Mouse (Mus musculus) G1E (cell line): ENCODE results near the gene Smox. TPM values are rescaled to one million over a fixed set of nuclear protein-coding genes. Genes with fewer than 3 reads are reported as not detected.
"Not testable (repeated sequence)": the region's sequence is repeated elsewhere in the genome, so short reads cannot be mapped to it uniquely, and the experiment has no call there.

Source experiments
- ATAC-seq: 2 replicates; pipeline ENCODE4 v1.8.0; 2016; ENCODE audit warnings: mild to moderate bottlenecking; ENCODE audit not compliant: insufficient number of reproducible peaks, poor library complexity, low FRiP score, severe bottlenecking; ENCODE audit errors: extremely low read depth
- DNase-seq: peaks from one replicate; pipeline ENCODE4 v3.0.0; 2012; ENCODE audit warnings: low spot score
- H3K27me3 ChIP-seq: 2 replicates; pipeline ENCODE4 v1.6.1; 2012; ENCODE audit warnings: mild to moderate bottlenecking, low read length, inconsistent platforms; ENCODE audit not compliant: insufficient read depth
- H3K36me3 ChIP-seq: replicated peaks from 2 replicates; pipeline ENCODE3; 2012; ENCODE audit warnings: mild to moderate bottlenecking, inconsistent platforms
- H3K4me1 ChIP-seq: 2 replicates; pipeline ENCODE4 v1.6.1; 2012; ENCODE audit warnings: low read depth, low read length, inconsistent platforms, mixed read lengths; ENCODE audit not compliant: insufficient read depth
- H3K4me3 ChIP-seq: 2 replicates; pipeline ENCODE4 v1.5.1; 2012; ENCODE audit warnings: low read depth, mild to moderate bottlenecking, inconsistent platforms, low read length, moderate library complexity, mixed read lengths
- H3K9me3 ChIP-seq: replicated peaks from 2 replicates; pipeline ENCODE4 v1.6.1; 2012; ENCODE audit warnings: inconsistent platforms
- CTCF ChIP-seq: IDR thresholded peaks from 2 replicates; pipeline ENCODE4 v1.5.1; 2012; ENCODE audit warnings: low read depth, low read length, inconsistent platforms, mixed read lengths
- GATA1 ChIP-seq: IDR thresholded peaks from 2 replicates; pipeline ENCODE4 v1.6.1; 2012; ENCODE audit warnings: borderline replicate concordance, low read length, inconsistent platforms, mixed read lengths
- GATA2 ChIP-seq: IDR thresholded peaks from 2 replicates; pipeline ENCODE4 v1.6.1; 2012; ENCODE audit warnings: low read depth, low read length, inconsistent platforms, borderline replicate concordance
- POLR2AphosphoS5 ChIP-seq: IDR thresholded peaks from 2 replicates; pipeline ENCODE4 v1.6.1; 2012; ENCODE audit warnings: low read depth, low read length, inconsistent platforms; ENCODE audit not compliant: insufficient replicate concordance
- TAL1 ChIP-seq: conservative IDR thresholded peaks from 2 replicates; pipeline ENCODE4 v1.6.1; 2012; ENCODE audit warnings: low read depth, low read length, inconsistent platforms, mixed read lengths
- polyA plus RNA-seq: library from polyadenylated mRNA; stranded (reverse); fragments of >175 nt; gene quantifications from 2 replicates; pipeline ENCODE4 v1.2.3, GENCODE M21; 2012
- total RNA-seq, 2 experiments: library from RNA; stranded (forward) in 1 of 2; stranded (reverse) in 1 of 2; fragments of 200-1000 nt in 1 of 2; fragments of >200 nt in 1 of 2; fragmentation: Nextera tagmentation in 1 of 2; gene quantifications; 2 replicates each; pipeline ENCODE4 v1.2.3; 2014 to 2017

Gene Smox
- total and polyA plus RNA-seq, 3 experiments = 0.05 to 3.3 (median 0.05) TPM

GRCm38 (mm10) chr2:131469916-131470315, 21.4 kb upstream of the Smox start:
- no peak for TF ChIP-seq GATA2
- TF ChIP-seq TAL1 = no peak
- no peak for TF ChIP-seq GATA1
- TF ChIP-seq POLR2AphosphoS5 = no peak
- TF ChIP-seq CTCF = no peak

GRCm38 (mm10) chr2:131473749-131474148, 17.5 kb upstream of the Smox start:
- 0 out of 2 replicates have a peak, but pooled peaks cover 2% of the 10 kb centered on the region for H3K27me3 ChIP-seq
- H3K36me3 ChIP-seq = no peaks in the 10 kb centered on the region

More at GRCm38 (mm10) chr2:131469916-131470315, 21.4 kb upstream of the Smox start:
- no peak for ATAC-seq
- no peaks in the 10 kb centered on the region for H3K9me3 ChIP-seq
- no peaks in the 10 kb centered on the region for H3K4me1 ChIP-seq
- H3K27me3 ChIP-seq = no peaks in the 10 kb centered on the region
- no peaks in the 10 kb centered on the region for H3K36me3 ChIP-seq
- H3K4me3 ChIP-seq = no peak overlapping the region
- no peak for DNase-seq

GRCm38 (mm10) chr2:131477105-131477504, 14.2 kb upstream of the Smox start:
- not testable (repeated sequence) for H3K27me3 ChIP-seq, H3K9me3 ChIP-seq, ATAC-seq, H3K4me3 ChIP-seq, DNase-seq, H3K36me3 ChIP-seq, H3K4me1 ChIP-seq

More at GRCm38 (mm10) chr2:131473749-131474148, 17.5 kb upstream of the Smox start:
- H3K9me3 ChIP-seq = no peaks in the 10 kb centered on the region
- ATAC-seq (no peak), DNase-seq (no peak)
- no peaks in the 10 kb centered on the region for H3K4me1 ChIP-seq
- no peak for TF ChIP-seq GATA1
- TF ChIP-seq POLR2AphosphoS5 = no peak
- TF ChIP-seq TAL1 = no peak
- TF ChIP-seq GATA2 = no peak
- no peak for TF ChIP-seq CTCF
- H3K4me3 ChIP-seq = no peak overlapping the region

- DNase-seq (no peak), ATAC-seq (no peak)
- Histone ChIP-seq H3K27me3 (0 out of 2 replicates have a peak, but pooled peaks cover 2% of the 10 kb centered on the region), H3K36me3 (no peaks in the 10 kb centered on the region), H3K9me3 (no peaks in the 10 kb centered on the region), H3K4me1 (no peaks in the 10 kb centered on the region), H3K4me3 (no peak overlapping the region)
- TF ChIP-seq POLR2AphosphoS5 (no peak), TAL1 (no peak), GATA2 (no peak), GATA1 (no peak), CTCF (no peak)
These were observed 13.4 kb upstream of the Smox start for GRCm38 (mm10) chr2:131477917-131478316.

- no peaks in the 10 kb centered on the region for H3K36me3 ChIP-seq
- 0 out of 2 replicates have a peak, but pooled peaks cover 2% of the 10 kb centered on the region for H3K27me3 ChIP-seq
- no peaks in the 10 kb centered on the region for H3K4me1 ChIP-seq
- H3K9me3 ChIP-seq = no peaks in the 10 kb centered on the region
- no peak for TF ChIP-seq TAL1
- no peak for TF ChIP-seq GATA2
- TF ChIP-seq CTCF = no peak
- TF ChIP-seq POLR2AphosphoS5 = no peak
- no peak for TF ChIP-seq GATA1
- DNase-seq (no peak), ATAC-seq (no peak)
- no peak overlapping the region for H3K4me3 ChIP-seq
These were observed 12.9 kb upstream of the Smox start for GRCm38 (mm10) chr2:131478349-131478748.

GRCm38 (mm10) chr2:131478916-131479315, 12.4 kb upstream of the Smox start:
- H3K9me3 ChIP-seq = no peaks in the 10 kb centered on the region
- DNase-seq (no peak), ATAC-seq (no peak)
- no peaks in the 10 kb centered on the region for H3K4me1 ChIP-seq
- TF ChIP-seq GATA1 = no peak
- no peak for TF ChIP-seq CTCF
- no peak for TF ChIP-seq POLR2AphosphoS5
- TF ChIP-seq TAL1 = no peak
- TF ChIP-seq GATA2 = no peak
- 0 out of 2 replicates have a peak, but pooled peaks cover 2% of the 10 kb centered on the region for H3K27me3 ChIP-seq
- no peaks in the 10 kb centered on the region for H3K36me3 ChIP-seq
- H3K4me3 ChIP-seq = no peak overlapping the region

GRCm38 (mm10) chr2:131481733-131482132, 9.6 kb upstream of the Smox start:
- H3K4me1 ChIP-seq = no peaks in the 10 kb centered on the region
- no peak for DNase-seq
- no peaks in the 10 kb centered on the region for H3K9me3 ChIP-seq
- TF ChIP-seq GATA1 = no peak
- no peak for TF ChIP-seq POLR2AphosphoS5
- no peak for TF ChIP-seq TAL1
- TF ChIP-seq GATA2 = no peak
- no peak for TF ChIP-seq CTCF
- H3K27me3 ChIP-seq = peaks cover 2% of the 10 kb centered on the region; the same call in 1 of the 2 replicates
- H3K4me3 ChIP-seq = no peak overlapping the region
- no peak for ATAC-seq
- no peaks in the 10 kb centered on the region for H3K36me3 ChIP-seq
